Mouse (Mus musculus): ENCODE data around the gene Pla1a. TPM values are rescaled to one million over a fixed set of nuclear protein-coding genes. Genes with fewer than 3 reads are reported as not detected.

Gene Pla1a
- polyA plus RNA-seq, 1 experiment: 4.7 TPM

DNA sequence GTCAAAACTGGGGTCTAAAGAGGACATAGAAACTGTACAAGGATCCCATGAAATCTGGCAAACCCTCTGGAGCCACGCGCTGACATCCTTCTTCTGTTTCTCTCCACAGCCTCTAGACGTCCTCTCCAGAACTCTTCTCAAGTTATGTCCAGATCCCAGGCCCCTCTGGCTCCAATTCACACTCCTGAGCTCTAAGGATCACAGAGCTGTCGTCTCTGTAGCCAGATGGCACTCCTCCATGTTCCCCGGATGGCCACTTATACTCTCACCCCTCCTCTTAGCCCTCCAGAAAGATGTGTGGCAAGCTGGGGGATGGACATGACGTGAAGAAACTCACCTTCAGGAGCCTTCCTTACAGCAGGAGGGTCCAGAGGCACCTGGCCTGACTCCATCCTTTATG, 55.4 kb downstream of the Pla1a start:
- Histone ChIP-seq H3K27ac (ENCODE audit: control insufficient read depth, insufficient read depth, low read depth, low read length) (no peak overlapping the region), H3K4me1 (ENCODE audit: control insufficient read depth, insufficient read depth, low read length) (peaks cover 12% of the 10 kb centered on the region), H3K4me3 (ENCODE audit: control insufficient read depth, low read depth, low read length) (no peak overlapping the region), H3K27me3 (ENCODE audit: control insufficient read depth, insufficient read depth, low read length) (no peaks in the 10 kb centered on the region), H3K36me3 (ENCODE audit: control insufficient read depth, insufficient read depth, low read length) (no peaks in the 10 kb centered on the region)
- no peak for TF ChIP-seq CTCF (IDR thresholded peaks at IDR 0.05; ENCODE audit: control insufficient read depth, insufficient read depth, insufficient replicate concordance, low read depth, low read length)
- TF ChIP-seq POLR2A (IDR thresholded peaks at IDR 0.05; ENCODE audit: control insufficient read depth, low read depth, low read length): no peak

DNA sequence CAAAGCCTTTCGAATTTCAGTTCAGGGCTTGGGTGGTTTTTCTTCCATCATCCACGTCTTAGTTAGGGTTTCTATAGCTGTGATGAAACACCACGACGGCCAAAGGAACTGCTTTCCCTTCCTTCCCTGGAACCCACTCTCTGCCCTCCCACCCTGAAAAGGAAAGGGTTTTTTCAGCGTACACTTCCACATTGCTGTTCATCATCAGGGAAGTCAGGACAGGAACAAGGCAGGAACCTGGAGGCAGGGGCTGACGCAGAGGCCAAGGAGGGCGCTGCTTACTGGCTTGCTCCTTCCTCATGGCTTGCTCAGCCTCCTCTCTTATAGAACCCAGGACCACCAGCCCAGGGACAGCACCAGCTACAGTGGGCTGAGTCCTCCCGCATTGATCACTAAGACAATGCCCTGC, 56.1 kb downstream of the Pla1a start:
- TF ChIP-seq POLR2A (IDR thresholded peaks at IDR 0.05; ENCODE audit: control insufficient read depth, low read depth, low read length) (no peak), CTCF (IDR thresholded peaks at IDR 0.05; ENCODE audit: control insufficient read depth, insufficient read depth, insufficient replicate concordance, low read depth, low read length) (no peak)
- H3K27ac ChIP-seq (ENCODE audit: control insufficient read depth, insufficient read depth, low read depth, low read length): no peak overlapping the region
- no peak overlapping the region for H3K4me3 ChIP-seq (ENCODE audit: control insufficient read depth, low read depth, low read length)
- H3K36me3 ChIP-seq (ENCODE audit: control insufficient read depth, insufficient read depth, low read length): no peaks in the 10 kb centered on the region
- peaks cover 12% of the 10 kb centered on the region for H3K4me1 ChIP-seq (ENCODE audit: control insufficient read depth, insufficient read depth, low read length)
- H3K27me3 ChIP-seq (ENCODE audit: control insufficient read depth, insufficient read depth, low read length): no peaks in the 10 kb centered on the region

DNA sequence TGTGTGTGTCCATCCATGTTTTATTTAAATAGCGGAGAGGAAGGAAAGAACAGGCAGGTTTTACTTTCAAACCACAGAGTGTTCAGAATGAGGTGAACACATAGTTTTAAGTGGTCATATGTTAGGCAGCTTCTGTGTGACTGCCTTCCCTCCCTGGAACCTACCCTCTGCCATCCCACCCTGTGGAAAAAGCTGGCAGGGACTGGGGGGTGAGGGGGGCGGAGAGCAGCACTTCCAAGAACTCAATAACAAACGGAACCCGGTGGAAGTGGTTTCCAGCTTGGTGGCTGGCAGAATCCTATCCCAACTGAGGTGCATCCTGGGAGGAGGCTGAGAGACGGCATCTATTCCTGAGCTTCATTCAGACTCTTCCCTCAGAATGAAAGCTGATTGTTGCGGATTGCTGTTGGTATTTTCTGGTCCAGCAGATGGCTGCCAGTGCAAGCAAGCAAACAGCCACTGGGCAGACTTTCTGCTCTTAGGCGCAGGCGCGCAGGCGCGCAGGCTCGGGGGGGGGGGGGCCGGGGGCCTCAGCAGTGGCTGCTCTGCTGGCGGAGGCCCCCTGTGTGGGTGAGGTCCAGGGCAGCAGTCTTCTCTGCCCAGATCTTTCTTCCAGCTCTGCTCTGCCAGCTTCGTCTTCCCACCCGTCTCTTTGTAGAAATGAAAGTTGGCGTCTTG, 56.6 kb downstream of the Pla1a start:
- peaks cover 12% of the 10 kb centered on the region for H3K4me1 ChIP-seq (ENCODE audit: control insufficient read depth, insufficient read depth, low read length)
- TF ChIP-seq CTCF (IDR thresholded peaks at IDR 0.05; ENCODE audit: control insufficient read depth, insufficient read depth, insufficient replicate concordance, low read depth, low read length) (no peak), POLR2A (IDR thresholded peaks at IDR 0.05; ENCODE audit: control insufficient read depth, low read depth, low read length) (no peak)
- H3K27me3 ChIP-seq (ENCODE audit: control insufficient read depth, insufficient read depth, low read length): no peaks in the 10 kb centered on the region
- no peak overlapping the region for H3K4me3 ChIP-seq (ENCODE audit: control insufficient read depth, low read depth, low read length)
- no peaks in the 10 kb centered on the region for H3K36me3 ChIP-seq (ENCODE audit: control insufficient read depth, insufficient read depth, low read length)
- no peak overlapping the region for H3K27ac ChIP-seq (ENCODE audit: control insufficient read depth, insufficient read depth, low read depth, low read length)

DNA sequence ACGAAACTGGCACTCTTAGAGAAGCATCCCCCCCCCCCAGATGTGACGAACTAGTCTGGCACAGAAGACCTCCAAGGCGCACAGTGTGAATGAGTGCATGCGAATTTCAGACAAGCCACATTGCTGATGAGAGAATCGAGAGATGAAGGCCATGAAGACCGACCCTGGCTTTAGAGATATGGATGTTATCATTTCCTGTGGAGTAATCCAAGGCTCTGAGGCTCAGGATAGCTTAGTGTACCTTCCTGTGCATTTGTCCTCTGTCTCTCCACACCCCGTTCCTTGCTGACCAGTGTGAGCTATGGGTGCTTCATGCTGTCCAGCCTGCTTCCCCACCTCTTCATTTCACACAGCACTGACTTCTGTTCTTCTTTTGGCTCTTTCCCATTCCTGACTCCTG, 57.8 kb downstream of the Pla1a start:
- H3K27ac ChIP-seq (ENCODE audit: control insufficient read depth, insufficient read depth, low read depth, low read length): no peak overlapping the region
- peaks cover 12% of the 10 kb centered on the region for H3K4me1 ChIP-seq (ENCODE audit: control insufficient read depth, insufficient read depth, low read length)
- H3K4me3 ChIP-seq (ENCODE audit: control insufficient read depth, low read depth, low read length): no peak overlapping the region
- no peaks in the 10 kb centered on the region for H3K36me3 ChIP-seq (ENCODE audit: control insufficient read depth, insufficient read depth, low read length)
- H3K27me3 ChIP-seq (ENCODE audit: control insufficient read depth, insufficient read depth, low read length): no peaks in the 10 kb centered on the region
- TF ChIP-seq POLR2A (IDR thresholded peaks at IDR 0.05; ENCODE audit: control insufficient read depth, low read depth, low read length): no peak
- no peak for TF ChIP-seq CTCF (IDR thresholded peaks at IDR 0.05; ENCODE audit: control insufficient read depth, insufficient read depth, insufficient replicate concordance, low read depth, low read length)

DNA sequence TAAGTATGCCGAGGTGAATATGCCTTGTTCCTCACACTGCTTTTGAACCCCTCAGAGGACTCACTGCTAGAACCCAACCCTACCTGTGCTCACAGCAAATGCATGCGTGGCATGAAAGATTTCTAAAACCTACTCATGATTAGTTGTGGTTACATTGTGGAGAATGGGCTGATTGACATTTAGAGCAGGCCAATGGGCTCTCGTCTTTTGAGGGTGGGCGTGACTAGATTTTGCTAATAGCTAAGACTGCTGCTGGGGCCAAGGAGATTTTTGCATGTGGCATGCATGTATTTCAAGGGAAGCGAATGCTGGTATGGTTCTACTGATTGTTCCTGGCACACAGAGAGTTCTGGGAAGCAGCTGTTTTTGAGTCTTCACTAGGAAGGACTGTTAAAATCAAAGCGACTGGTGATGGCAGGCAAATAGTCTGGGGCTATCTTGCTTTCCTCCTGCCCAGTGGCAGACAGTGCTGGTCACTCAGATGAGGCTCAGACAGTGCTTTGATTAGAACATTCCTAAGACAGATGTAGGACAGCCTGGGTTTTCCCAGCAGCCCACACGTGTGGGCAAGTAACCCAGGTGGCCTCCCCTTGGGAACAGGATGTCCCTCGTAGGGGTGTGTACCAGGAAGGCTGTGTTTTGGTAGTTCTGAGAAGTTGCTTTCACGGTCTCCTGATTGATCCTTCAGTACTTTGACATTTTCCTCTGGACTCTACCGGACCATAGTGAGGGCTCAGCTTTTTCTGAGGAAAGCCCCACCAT, 58.4 kb downstream of the Pla1a start:
- Histone ChIP-seq H3K36me3 (ENCODE audit: control insufficient read depth, insufficient read depth, low read length) (no peaks in the 10 kb centered on the region), H3K27me3 (ENCODE audit: control insufficient read depth, insufficient read depth, low read length) (no peaks in the 10 kb centered on the region), H3K4me3 (ENCODE audit: control insufficient read depth, low read depth, low read length) (peak overlapping the region; percentile 23; the same call in 1 of the 2 replicates), H3K4me1 (ENCODE audit: control insufficient read depth, insufficient read depth, low read length) (peaks cover 12% of the 10 kb centered on the region), H3K27ac (ENCODE audit: control insufficient read depth, insufficient read depth, low read depth, low read length) (no peak overlapping the region)
- TF ChIP-seq POLR2A (IDR thresholded peaks at IDR 0.05; ENCODE audit: control insufficient read depth, low read depth, low read length) (no peak), CTCF (IDR thresholded peaks at IDR 0.05; ENCODE audit: control insufficient read depth, insufficient read depth, insufficient replicate concordance, low read depth, low read length) (no peak)

DNA sequence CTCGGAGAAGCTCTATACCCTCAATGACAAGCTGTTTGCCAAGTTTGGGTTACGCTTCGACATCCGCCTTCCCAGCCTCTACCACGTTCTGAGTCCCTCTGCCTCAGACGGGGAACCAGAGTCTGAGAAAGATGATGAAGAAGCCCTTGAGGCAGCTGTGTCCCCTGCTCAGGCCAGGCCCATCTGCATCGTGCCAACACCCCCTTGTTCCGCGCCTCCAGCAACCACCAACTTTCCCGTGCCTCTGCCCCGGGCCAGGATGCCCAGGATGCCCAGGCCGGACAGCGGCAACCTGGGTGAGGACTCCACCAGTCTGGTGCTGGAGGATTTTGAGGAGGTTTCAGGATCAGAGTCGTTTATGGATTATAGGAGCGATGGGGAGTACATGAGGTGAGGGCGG, 59.0 kb downstream of the Pla1a start:
- Histone ChIP-seq H3K27me3 (ENCODE audit: control insufficient read depth, insufficient read depth, low read length) (no peaks in the 10 kb centered on the region), H3K4me3 (ENCODE audit: control insufficient read depth, low read depth, low read length) (peak overlapping the region; percentile 23), H3K27ac (ENCODE audit: control insufficient read depth, insufficient read depth, low read depth, low read length) (no peak overlapping the region), H3K36me3 (ENCODE audit: control insufficient read depth, insufficient read depth, low read length) (no peaks in the 10 kb centered on the region), H3K4me1 (ENCODE audit: control insufficient read depth, insufficient read depth, low read length) (peaks cover 12% of the 10 kb centered on the region)
- TF ChIP-seq CTCF (IDR thresholded peaks at IDR 0.05; ENCODE audit: control insufficient read depth, insufficient read depth, insufficient replicate concordance, low read depth, low read length) (no peak), POLR2A (IDR thresholded peaks at IDR 0.05; ENCODE audit: control insufficient read depth, low read depth, low read length) (no peak)

DNA sequence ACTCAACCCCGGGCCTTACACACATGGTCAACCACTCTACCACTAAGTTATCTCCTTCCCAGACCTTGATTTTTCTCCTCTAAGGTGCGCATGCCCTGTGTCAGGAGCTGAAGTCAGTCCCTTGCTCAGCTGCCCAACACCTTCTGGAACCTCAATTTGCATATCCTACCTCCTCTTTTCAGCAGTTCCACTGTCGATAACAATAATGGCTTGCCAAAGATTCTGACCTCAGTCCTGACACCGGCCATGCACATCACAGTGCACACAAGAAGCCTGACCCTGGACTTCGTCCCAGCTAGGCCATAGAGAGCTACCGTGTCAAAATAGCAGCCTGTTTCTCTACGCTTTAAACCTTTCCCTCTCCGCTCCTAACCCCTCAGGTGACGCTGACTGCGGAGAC, 59.5 kb downstream of the Pla1a start:
- Histone ChIP-seq H3K4me3 (ENCODE audit: control insufficient read depth, low read depth, low read length) (peak overlapping the region; percentile 23), H3K4me1 (ENCODE audit: control insufficient read depth, insufficient read depth, low read length) (peaks cover 12% of the 10 kb centered on the region), H3K27me3 (ENCODE audit: control insufficient read depth, insufficient read depth, low read length) (no peaks in the 10 kb centered on the region), H3K36me3 (ENCODE audit: control insufficient read depth, insufficient read depth, low read length) (no peaks in the 10 kb centered on the region), H3K27ac (ENCODE audit: control insufficient read depth, insufficient read depth, low read depth, low read length) (no peak overlapping the region)
- no peak for TF ChIP-seq POLR2A (IDR thresholded peaks at IDR 0.05; ENCODE audit: control insufficient read depth, low read depth, low read length)
- TF ChIP-seq CTCF (IDR thresholded peaks at IDR 0.05; ENCODE audit: control insufficient read depth, insufficient read depth, insufficient replicate concordance, low read depth, low read length): no peak
